Comparison of ENCODE assay signal across 14 mouse cellular contexts in the genomic region with DNA sequence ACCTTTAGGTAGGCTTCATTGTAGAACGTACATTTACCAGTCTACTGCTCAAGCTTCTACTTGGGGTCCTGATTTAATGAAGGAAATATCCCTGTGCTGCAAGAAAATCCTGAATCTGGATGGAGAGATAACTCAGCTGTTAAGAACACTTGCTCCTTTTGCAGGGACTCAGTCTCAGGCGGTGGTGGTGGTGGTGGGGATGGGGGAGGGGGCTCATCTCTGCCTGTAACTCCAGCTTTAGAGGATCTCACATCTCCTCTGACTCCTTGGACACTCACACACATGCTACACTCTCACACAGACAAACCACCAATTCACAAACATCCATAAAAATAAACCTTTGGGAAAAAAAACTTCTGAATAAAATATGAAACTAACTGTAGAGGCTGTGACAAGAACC.
"Had no signal": no experiment of that assay in that cellular context is flagged by ENCODE, and none has a peak within 500 bp of the region (broad histone marks: within the 10 kb centered on the region; RNA-seq: fewer than 3 reads in every experiment).

No protein-coding gene starts in this region.

- H3K27me3 ChIP-seq: liver, embryonic 13.5 days; liver, embryonic 15.5 days; megakaryocyte, embryonic 14.5 days; midbrain, embryonic 13.5 days; midbrain, embryonic 15.5 days; neural tube, embryonic 12.5 days; stomach, embryonic 15.5 days had no signal

- DNase-seq: liver, embryonic 13.5 days; liver, postnatal 0 days; thymus, adult 2 months; thymus, postnatal 25 days; thymus, postnatal 4 days had no signal

- H3K4me3 ChIP-seq: liver, embryonic 13.5 days; liver, embryonic 15.5 days; megakaryocyte, embryonic 14.5 days; midbrain, embryonic 13.5 days; midbrain, embryonic 15.5 days; neural tube, embryonic 12.5 days; stomach, embryonic 15.5 days had no signal

- H3K9me3 ChIP-seq: liver, embryonic 13.5 days; liver, embryonic 15.5 days; midbrain, embryonic 13.5 days; midbrain, embryonic 15.5 days; neural tube, embryonic 12.5 days; stomach, embryonic 15.5 days had no signal

- ATAC-seq: liver, postnatal 0 days; midbrain, embryonic 13.5 days; midbrain, embryonic 15.5 days had no signal

- H3K36me3 ChIP-seq: liver, embryonic 13.5 days; liver, embryonic 15.5 days; midbrain, embryonic 13.5 days; midbrain, embryonic 15.5 days; neural tube, embryonic 12.5 days; stomach, embryonic 15.5 days had no signal

- H3K9ac ChIP-seq: liver, embryonic 13.5 days; liver, embryonic 15.5 days; liver, postnatal 0 days; midbrain, embryonic 13.5 days; midbrain, embryonic 15.5 days; neural tube, embryonic 12.5 days; stomach, embryonic 15.5 days had no signal

- H3K27ac ChIP-seq: liver, embryonic 13.5 days; liver, embryonic 15.5 days; macrophage; midbrain, embryonic 13.5 days; midbrain, embryonic 15.5 days; neural tube, embryonic 12.5 days; stomach, embryonic 15.5 days; stomach, postnatal 0 days had no signal

- H3K4me2 ChIP-seq: liver, embryonic 13.5 days; liver, embryonic 15.5 days; midbrain, embryonic 11.5 days; midbrain, embryonic 13.5 days; midbrain, embryonic 15.5 days; neural tube, embryonic 12.5 days; stomach, embryonic 15.5 days had no signal

- H3K4me1 ChIP-seq: liver, embryonic 13.5 days; liver, embryonic 15.5 days; megakaryocyte, embryonic 14.5 days; midbrain, embryonic 13.5 days; midbrain, embryonic 15.5 days; neural tube, embryonic 12.5 days; stomach, embryonic 15.5 days had no signal
